Mouse (Mus musculus) liver, postnatal 0 days (tissue): ENCODE measurements around the gene Krt73. TPM values are rescaled to one million over a fixed set of nuclear protein-coding genes. Genes with fewer than 3 reads are reported as not detected.
A peak's percentile ranks its signal among the peaks of the same experiment; 100 is the strongest.

Experiments
- ATAC-seq: fragments of 200-750 bp; cut with Nextera tagmentation; 2 replicates; pipeline ENCODE4 v1.8.0; 2017; ENCODE audit warnings: mild to moderate bottlenecking, moderate library complexity
- DNase-seq: peaks from one replicate; pipeline ENCODE4 v3.0.0-alpha.2; 2016
- H3K27ac ChIP-seq: fragments of 300-500 bp; sonication (generic); 2 replicates; pipeline ENCODE4 v1.5.1; 2014; ENCODE audit warnings: antibody characterized with exemption, moderate library complexity, mild to moderate bottlenecking, low read depth
- H3K27me3 ChIP-seq: fragments of 300-500 bp; sonication (generic); 2 replicates; pipeline ENCODE4 v1.6.1; 2014; ENCODE audit warnings: low read length, control low read depth, mixed read lengths; ENCODE audit not compliant: insufficient read depth
- H3K36me3 ChIP-seq: fragments of 300-500 bp; sonication (generic); replicated peaks from 2 replicates; pipeline ENCODE4 v1.6.1; 2014; ENCODE audit warnings: mild to moderate bottlenecking, control low read depth, low read length, moderate library complexity, mixed read lengths; ENCODE audit not compliant: insufficient read depth
- H3K4me1 ChIP-seq: fragments of 300-500 bp; sonication (generic); 2 replicates; pipeline ENCODE4 v1.6.1; 2014; ENCODE audit warnings: antibody characterized with exemption, mild to moderate bottlenecking, control low read depth; ENCODE audit not compliant: insufficient read depth
- H3K4me2 ChIP-seq: fragments of 300-500 bp; sonication (generic); 2 replicates; pipeline ENCODE4 v1.6.1; 2014; ENCODE audit warnings: low read depth, mild to moderate bottlenecking, low read length, moderate library complexity, mixed read lengths
- H3K4me3 ChIP-seq: fragments of 300-500 bp; sonication (generic); 2 replicates; pipeline ENCODE4 v1.5.1; 2014; ENCODE audit warnings: low read depth, low read length
- H3K9ac ChIP-seq: fragments of 300-500 bp; sonication (generic); replicated peaks from 2 replicates; pipeline ENCODE4 v1.6.1; 2014; ENCODE audit warnings: mild to moderate bottlenecking, moderate library complexity
- H3K9me3 ChIP-seq: fragments of 300-500 bp; sonication (generic); 2 replicates; pipeline ENCODE4 v1.6.1; 2016; ENCODE audit warnings: mild to moderate bottlenecking, control low read depth, low read length, mixed read lengths
- CTCF ChIP-seq: sonication (generic); IDR thresholded peaks from 2 replicates; pipeline ENCODE4 v1.5.1; 2016; ENCODE audit warnings: antibody characterized with exemption, low read depth
- EP300 ChIP-seq: IDR thresholded peaks from 2 replicates; pipeline ENCODE4 v1.6.1; 2016; ENCODE audit warnings: antibody characterized with exemption, low read depth, mild to moderate bottlenecking
- WGBS: fragments of 180-500 bp; shearing (Covaris S2); extraction: QIAGEN DNeasy Blood & Tissue Kit; methylation state at CpG from one replicate; pipeline ENCODE4 v1.1.7; 2014; ENCODE audit not compliant: insufficient replicate concordance; 5-methylcytosine and 5-hydroxymethylcytosine counted together
- polyA plus RNA-seq: library from polyadenylated mRNA; unstranded; fragments of >200 nt; fragmentation: Nextera tagmentation; extraction: Ambion mirVana; gene quantifications from 2 replicates; pipeline ENCODE4 v1.2.1, GENCODE M21; 2015

Gene Krt73
- polyA plus RNA-seq, 1 experiment from 2014 or later = not detected

DNA sequence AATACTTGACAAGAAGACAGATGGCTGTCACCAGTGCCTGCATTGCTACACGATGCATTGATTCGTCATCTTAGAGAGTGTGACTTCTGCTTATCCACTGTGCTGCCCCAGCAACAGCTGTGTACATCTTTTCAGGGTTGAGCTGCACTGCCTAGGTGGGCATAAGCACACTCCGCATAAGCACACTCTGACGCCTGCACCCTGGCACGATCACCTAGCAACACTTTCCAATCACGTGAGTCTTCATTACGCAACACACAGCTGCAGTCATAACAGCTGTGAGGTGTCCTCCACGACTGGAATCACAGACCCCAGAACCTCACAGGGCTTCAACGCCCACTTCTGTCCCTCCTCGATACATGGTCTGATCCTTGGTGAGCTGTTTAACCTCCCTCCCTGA lies 28.7 kb downstream of the Krt73 start:
- Histone ChIP-seq H3K4me2 (no peak overlapping the region), H3K4me3 (no peak overlapping the region), H3K27me3 (peaks cover 3% of the 10 kb centered on the region; the same call in 1 of the 2 replicates), H3K36me3 (no peaks in the 10 kb centered on the region), H3K9ac (no peak overlapping the region), H3K27ac (no peak overlapping the region), H3K4me1 (no peaks in the 10 kb centered on the region), H3K9me3 (no peaks in the 10 kb centered on the region)
- no peak for ATAC-seq
- WGBS = 55% methylated on average over 10 of the region's 10 CpGs
- DNase-seq = no peak
- TF ChIP-seq CTCF (no peak), EP300 (no peak)

DNA sequence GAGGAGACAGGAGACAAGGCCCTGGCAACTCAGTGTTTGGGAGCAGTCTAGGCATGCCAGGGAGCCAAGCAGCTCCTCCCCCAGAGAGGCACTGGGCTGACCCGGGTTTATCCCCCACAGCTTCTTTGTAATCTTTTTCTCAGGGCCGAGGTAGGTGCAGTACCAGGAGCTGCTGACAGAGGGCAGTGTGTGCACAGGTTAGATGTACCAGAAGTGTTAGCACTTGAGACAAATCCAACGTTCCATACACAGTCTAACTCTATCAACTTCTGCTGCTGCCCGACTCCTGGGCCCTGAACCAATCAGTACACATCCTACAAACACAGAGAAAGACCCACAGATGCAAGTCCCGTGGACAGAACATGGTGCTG lies 29.4 kb downstream of the Krt73 start:
- ATAC-seq = 0 out of 2 replicates have a peak, but pooled peaks have one; percentile 33

DNA sequence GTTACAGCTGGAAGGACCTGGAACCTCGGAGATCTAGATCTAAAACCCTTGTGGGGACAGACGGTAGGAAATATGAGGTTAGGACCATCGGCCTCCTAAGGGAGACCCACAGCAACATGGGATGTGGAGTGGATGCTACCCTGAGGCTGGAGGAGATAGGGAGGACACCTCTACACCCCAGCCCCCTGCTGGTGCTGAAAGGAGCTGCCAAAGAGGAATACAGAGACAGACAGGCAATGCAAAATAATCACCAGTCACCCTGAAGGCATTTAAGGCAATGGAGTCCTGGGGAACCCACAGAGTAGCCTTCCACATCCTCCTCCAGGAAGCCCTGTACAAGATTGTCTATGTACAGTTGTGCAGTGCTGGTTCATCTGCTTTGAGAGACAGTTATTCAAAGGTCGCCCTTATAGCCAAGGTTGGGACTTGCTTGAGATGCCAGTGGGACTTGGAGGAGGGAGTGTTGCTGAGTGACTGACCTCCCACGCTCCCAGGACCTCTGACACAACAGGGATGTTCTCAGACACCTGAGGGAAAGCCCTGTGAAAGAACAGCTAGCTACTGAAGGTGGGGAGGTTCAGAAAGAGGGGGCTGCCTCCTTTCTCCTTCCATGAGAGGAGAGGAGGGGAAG lies 30.0 kb downstream of the Krt73 start:
- no peak for ATAC-seq
- H3K27me3 ChIP-seq = peaks cover 3% of the 10 kb centered on the region; the same call in 1 of the 2 replicates
- no peak overlapping the region for H3K9ac ChIP-seq
- H3K4me3 ChIP-seq = no peak overlapping the region
- 57% methylated on average over 5 of the region's 5 CpGs for WGBS
- no peak for DNase-seq
- H3K27ac ChIP-seq = no peak overlapping the region
- H3K9me3 ChIP-seq = no peaks in the 10 kb centered on the region
- no peaks in the 10 kb centered on the region for H3K36me3 ChIP-seq
- H3K4me1 ChIP-seq = no peaks in the 10 kb centered on the region
- no peak overlapping the region for H3K4me2 ChIP-seq
- no peak for TF ChIP-seq EP300
- TF ChIP-seq CTCF = peak; percentile 51

More for the DNA sequence above, 29.4 kb downstream of the Krt73 start:
- H3K36me3 ChIP-seq = no peaks in the 10 kb centered on the region
- WGBS = 5% methylated on average over 5 of the region's 5 CpGs
- no peak overlapping the region for H3K9ac ChIP-seq
- no peak overlapping the region for H3K4me3 ChIP-seq
- no peak overlapping the region for H3K27ac ChIP-seq
- no peaks in the 10 kb centered on the region for H3K4me1 ChIP-seq
- peak; percentile 85 for DNase-seq
- H3K27me3 ChIP-seq = peaks cover 3% of the 10 kb centered on the region; the same call in 1 of the 2 replicates
- H3K4me2 ChIP-seq = no peak overlapping the region
- H3K9me3 ChIP-seq = no peaks in the 10 kb centered on the region
- TF ChIP-seq EP300 (no peak), CTCF (peak; percentile 90)

DNA sequence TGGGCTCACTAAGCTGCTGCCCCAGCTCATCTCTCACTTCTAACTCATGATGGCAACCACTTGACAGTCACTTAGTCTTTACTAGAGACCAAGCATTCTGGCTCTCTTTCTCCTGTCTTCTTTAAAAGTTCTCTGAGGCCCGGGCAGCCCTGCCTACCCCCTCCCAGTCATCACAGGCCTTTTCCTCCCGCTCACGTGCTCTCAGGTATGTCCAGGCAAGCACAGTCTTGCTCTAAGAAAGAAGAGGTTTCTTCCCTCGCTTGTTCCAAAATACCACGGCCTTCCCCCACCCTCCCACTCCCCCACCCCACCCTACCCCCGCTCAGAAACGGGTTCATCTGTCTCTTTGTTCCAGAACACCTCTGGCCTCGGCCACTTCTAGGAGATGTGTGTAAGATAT lies 31.9 kb downstream of the Krt73 start:
- H3K9ac ChIP-seq = no peak overlapping the region
- H3K27me3 ChIP-seq = peaks cover 3% of the 10 kb centered on the region; the same call in 1 of the 2 replicates
- H3K4me1 ChIP-seq = no peaks in the 10 kb centered on the region
- H3K4me2 ChIP-seq = no peak overlapping the region
- H3K4me3 ChIP-seq = no peak overlapping the region
- WGBS = 35% methylated on average over 8 of the region's 8 CpGs
- no peak for DNase-seq
- H3K27ac ChIP-seq = no peak overlapping the region
- TF ChIP-seq EP300 = no peak
- ATAC-seq = no peak
- no peaks in the 10 kb centered on the region for H3K9me3 ChIP-seq
- no peaks in the 10 kb centered on the region for H3K36me3 ChIP-seq

Other genes starting within 250 kb of the Krt73 start
- not detected in 2 replicates for gene Krt90, start 239.4 kb downstream of the Krt73 start, polyA plus RNA-seq
- not detected in 2 replicates for gene Krt75, start 228.4 kb downstream of the Krt73 start, polyA plus RNA-seq
- gene Gm5414, start 174.2 kb downstream of the Krt73 start, polyA plus RNA-seq = not detected in 2 replicates
- gene Gm5478, start 155.0 kb downstream of the Krt73 start, polyA plus RNA-seq = not detected in 2 replicates
- gene Krt6b, start 122.1 kb downstream of the Krt73 start, polyA plus RNA-seq = not detected in 2 replicates
- gene Krt6a, start 108.0 kb downstream of the Krt73 start, polyA plus RNA-seq = not detected in 2 replicates
- not detected in 2 replicates for gene Krt5, start 89.4 kb downstream of the Krt73 start, polyA plus RNA-seq
- not detected in 2 replicates for gene Krt71, start 59.2 kb downstream of the Krt73 start, polyA plus RNA-seq
- gene Krt72, start 15.9 kb downstream of the Krt73 start, polyA plus RNA-seq = not detected in 2 replicates
- not detected in 2 replicates for gene Krt2, start 15.8 kb upstream of the Krt73 start, polyA plus RNA-seq
- not detected in 2 replicates for gene Krt1, start 48.4 kb upstream of the Krt73 start, polyA plus RNA-seq
- gene Krt77, start 67.4 kb upstream of the Krt73 start, polyA plus RNA-seq = not detected in 2 replicates
- gene Krt76, start 90.6 kb upstream of the Krt73 start, polyA plus RNA-seq = not detected in 2 replicates
- gene Krt4, start 122.4 kb upstream of the Krt73 start, polyA plus RNA-seq = 0.08 TPM in 1 of 2 replicates, not detected in the other
- gene Krt79, start 138.0 kb upstream of the Krt73 start, polyA plus RNA-seq = not detected in 2 replicates
- gene Krt78, start 151.9 kb upstream of the Krt73 start, polyA plus RNA-seq = not detected in 2 replicates
- 125 and 129 TPM in 2 replicates for gene Krt8, start 202.1 kb upstream of the Krt73 start, polyA plus RNA-seq
- 234 and 261 TPM in 2 replicates for gene Krt18, start 225.8 kb upstream of the Krt73 start, polyA plus RNA-seq